Mouse (Mus musculus): ENCODE measurements around the gene Hspa14. TPM values are rescaled to one million over a fixed set of nuclear protein-coding genes. Genes with fewer than 3 reads are reported as not detected.

Gene Hspa14
- polyA plus RNA-seq, 1 experiment = 128 TPM

- Histone ChIP-seq H3K9me3 (replicated peaks; ENCODE audit: control insufficient read depth, insufficient read depth, low read length, poor library complexity, severe bottlenecking) (peaks cover 6% of the 10 kb centered on the region), H3K9ac (ENCODE audit: low read depth, poor library complexity, severe bottlenecking) (no peak overlapping the region), H3K4me1 (ENCODE audit: control insufficient read depth, insufficient read depth, low read length) (no peaks in the 10 kb centered on the region), H3K27me3 (ENCODE audit: control insufficient read depth, insufficient read depth, low read length, poor library complexity, severe bottlenecking) (no peaks in the 10 kb centered on the region), H3K27ac (ENCODE audit: insufficient read depth, low read length) (no peak overlapping the region), H3K36me3 (ENCODE audit: control insufficient read depth, insufficient read depth, low read length, poor library complexity, severe bottlenecking) (no peaks in the 10 kb centered on the region), H3K4me3 (ENCODE audit: low read depth, low read length) (no peak overlapping the region)
- TF ChIP-seq EP300 (IDR thresholded peaks at IDR 0.05; ENCODE audit: insufficient read depth, low read depth, low read length) (no peak), CTCF (IDR thresholded peaks at IDR 0.05; ENCODE audit: low read depth, low read length) (no peak), POLR2A (IDR thresholded peaks at IDR 0.05; ENCODE audit: insufficient read depth, low read length) (no peak)
Observed at GRCm38 (mm10) chr2:3480239-3480638, 32.4 kb downstream of the Hspa14 start.

- Histone ChIP-seq H3K9ac (ENCODE audit: low read depth, poor library complexity, severe bottlenecking) (peak overlapping the region; percentile 97), H3K36me3 (ENCODE audit: control insufficient read depth, insufficient read depth, low read length, poor library complexity, severe bottlenecking) (peaks cover 12% of the 10 kb centered on the region), H3K27ac (ENCODE audit: insufficient read depth, low read length) (peak overlapping the region; percentile 26; the same call in 1 of the 2 replicates), H3K4me3 (ENCODE audit: low read depth, low read length) (no peak overlapping the region), H3K9me3 (replicated peaks; ENCODE audit: control insufficient read depth, insufficient read depth, low read length, poor library complexity, severe bottlenecking) (no peaks in the 10 kb centered on the region), H3K27me3 (ENCODE audit: control insufficient read depth, insufficient read depth, low read length, poor library complexity, severe bottlenecking) (no peaks in the 10 kb centered on the region), H3K4me1 (ENCODE audit: control insufficient read depth, insufficient read depth, low read length) (no peaks in the 10 kb centered on the region)
- no peak for TF ChIP-seq CTCF (IDR thresholded peaks at IDR 0.05; ENCODE audit: low read depth, low read length)
- TF ChIP-seq EP300 (IDR thresholded peaks at IDR 0.05; ENCODE audit: insufficient read depth, low read depth, low read length) = no peak
- TF ChIP-seq POLR2A (IDR thresholded peaks at IDR 0.05; ENCODE audit: insufficient read depth, low read length) = no peak
Observed at GRCm38 (mm10) chr2:3475746-3476251, 36.8 kb downstream of the Hspa14 start.

GRCm38 (mm10) chr2:3474861-3475283, 37.7 kb downstream of the Hspa14 start, which contains the start of gene Suv39h2:
Gene Suv39h2, minus strand, starts transcription at chr2:3475031.
- peak within 1 kb of the TSS; percentile 93 for H3K4me3 ChIP-seq (ENCODE audit: low read depth, low read length)
- no peaks in the 10 kb centered on the region for H3K4me1 ChIP-seq (ENCODE audit: control insufficient read depth, insufficient read depth, low read length)
- no peaks in the 10 kb centered on the region for H3K9me3 ChIP-seq (replicated peaks; ENCODE audit: control insufficient read depth, insufficient read depth, low read length, poor library complexity, severe bottlenecking)
- peaks cover 15% of the 10 kb centered on the region for H3K36me3 ChIP-seq (ENCODE audit: control insufficient read depth, insufficient read depth, low read length, poor library complexity, severe bottlenecking)
- H3K9ac ChIP-seq (ENCODE audit: low read depth, poor library complexity, severe bottlenecking) = peak within 1 kb of the TSS; percentile 97
- H3K27me3 ChIP-seq (ENCODE audit: control insufficient read depth, insufficient read depth, low read length, poor library complexity, severe bottlenecking) = no peaks in the 10 kb centered on the region
- peak within 1 kb of the TSS; percentile 66 for H3K27ac ChIP-seq (ENCODE audit: insufficient read depth, low read length)
- TF ChIP-seq EP300 (IDR thresholded peaks at IDR 0.05; ENCODE audit: insufficient read depth, low read depth, low read length) (no peak), CTCF (IDR thresholded peaks at IDR 0.05; ENCODE audit: low read depth, low read length) (no peak), POLR2A (IDR thresholded peaks at IDR 0.05; ENCODE audit: insufficient read depth, low read length) (peak; percentile 82)

GRCm38 (mm10) chr2:3474361-3474805, 38.2 kb downstream of the Hspa14 start:
- Histone ChIP-seq H3K4me1 (ENCODE audit: control insufficient read depth, insufficient read depth, low read length) (no peaks in the 10 kb centered on the region), H3K27me3 (ENCODE audit: control insufficient read depth, insufficient read depth, low read length, poor library complexity, severe bottlenecking) (no peaks in the 10 kb centered on the region), H3K4me3 (ENCODE audit: low read depth, low read length) (peak overlapping the region; percentile 93), H3K36me3 (ENCODE audit: control insufficient read depth, insufficient read depth, low read length, poor library complexity, severe bottlenecking) (peaks cover 15% of the 10 kb centered on the region), H3K27ac (ENCODE audit: insufficient read depth, low read length) (peak overlapping the region; percentile 66), H3K9me3 (replicated peaks; ENCODE audit: control insufficient read depth, insufficient read depth, low read length, poor library complexity, severe bottlenecking) (no peaks in the 10 kb centered on the region), H3K9ac (ENCODE audit: low read depth, poor library complexity, severe bottlenecking) (peak overlapping the region; percentile 97)
- no peak for TF ChIP-seq EP300 (IDR thresholded peaks at IDR 0.05; ENCODE audit: insufficient read depth, low read depth, low read length)
- TF ChIP-seq POLR2A (IDR thresholded peaks at IDR 0.05; ENCODE audit: insufficient read depth, low read length) = no peak
- no peak for TF ChIP-seq CTCF (IDR thresholded peaks at IDR 0.05; ENCODE audit: low read depth, low read length)

GRCm38 (mm10) chr2:3473891-3474290, 38.7 kb downstream of the Hspa14 start:
- peak overlapping the region; percentile 66 for H3K27ac ChIP-seq (ENCODE audit: insufficient read depth, low read length)

GRCm38 (mm10) chr2:3456590-3456989, 56.0 kb downstream of the Hspa14 start:
- peak; percentile 22 for TF ChIP-seq CTCF (IDR thresholded peaks at IDR 0.05; ENCODE audit: low read depth, low read length)
- TF ChIP-seq POLR2A (IDR thresholded peaks at IDR 0.05; ENCODE audit: insufficient read depth, low read length) = no peak
- H3K9me3 ChIP-seq (replicated peaks; ENCODE audit: control insufficient read depth, insufficient read depth, low read length, poor library complexity, severe bottlenecking) = no peaks in the 10 kb centered on the region
- no peaks in the 10 kb centered on the region for H3K27me3 ChIP-seq (ENCODE audit: control insufficient read depth, insufficient read depth, low read length, poor library complexity, severe bottlenecking)
- H3K9ac ChIP-seq (ENCODE audit: low read depth, poor library complexity, severe bottlenecking) = no peak overlapping the region
- H3K4me3 ChIP-seq (ENCODE audit: low read depth, low read length) = no peak overlapping the region
- H3K4me1 ChIP-seq (ENCODE audit: control insufficient read depth, insufficient read depth, low read length) = no peaks in the 10 kb centered on the region
- peaks cover 35% of the 10 kb centered on the region for H3K36me3 ChIP-seq (ENCODE audit: control insufficient read depth, insufficient read depth, low read length, poor library complexity, severe bottlenecking)
- H3K27ac ChIP-seq (ENCODE audit: insufficient read depth, low read length) = no peak overlapping the region

More at GRCm38 (mm10) chr2:3473891-3474290, 38.7 kb downstream of the Hspa14 start:
- no peak for TF ChIP-seq POLR2A (IDR thresholded peaks at IDR 0.05; ENCODE audit: insufficient read depth, low read length)
- TF ChIP-seq CTCF (IDR thresholded peaks at IDR 0.05; ENCODE audit: low read depth, low read length) = no peak
- TF ChIP-seq EP300 (IDR thresholded peaks at IDR 0.05; ENCODE audit: insufficient read depth, low read depth, low read length) = no peak
- Histone ChIP-seq H3K9me3 (replicated peaks; ENCODE audit: control insufficient read depth, insufficient read depth, low read length, poor library complexity, severe bottlenecking) (no peaks in the 10 kb centered on the region), H3K27me3 (ENCODE audit: control insufficient read depth, insufficient read depth, low read length, poor library complexity, severe bottlenecking) (no peaks in the 10 kb centered on the region), H3K9ac (ENCODE audit: low read depth, poor library complexity, severe bottlenecking) (peak overlapping the region; percentile 97), H3K4me3 (ENCODE audit: low read depth, low read length) (peak overlapping the region; percentile 93), H3K36me3 (ENCODE audit: control insufficient read depth, insufficient read depth, low read length, poor library complexity, severe bottlenecking) (peaks cover 15% of the 10 kb centered on the region), H3K4me1 (ENCODE audit: control insufficient read depth, insufficient read depth, low read length) (no peaks in the 10 kb centered on the region)

Data from ES-Bruce4 (cell line).